Mouse (Mus musculus): ENCODE results near the gene Tstd3. TPM values are rescaled to one million over a fixed set of nuclear protein-coding genes. Genes with fewer than 3 reads are reported as not detected.

The Tstd3 gene
- polyA plus RNA-seq (2014; fragmentation: Illumina TruSeq; extraction: RNeasy Lipid Tissue Mini Kit (QIAGEN cat#74804); ENCODE audit: low read depth, low replicate concordance): 3.9 TPM

GRCm38 (mm10) chr4:21766863-21767304 is at the start of gene Tstd3, which contains the start of gene Usp45:
Gene Tstd3 (minus strand): TSS chr4:21767212.
Gene Usp45 (plus strand): TSS chr4:21767156.

DNA sequence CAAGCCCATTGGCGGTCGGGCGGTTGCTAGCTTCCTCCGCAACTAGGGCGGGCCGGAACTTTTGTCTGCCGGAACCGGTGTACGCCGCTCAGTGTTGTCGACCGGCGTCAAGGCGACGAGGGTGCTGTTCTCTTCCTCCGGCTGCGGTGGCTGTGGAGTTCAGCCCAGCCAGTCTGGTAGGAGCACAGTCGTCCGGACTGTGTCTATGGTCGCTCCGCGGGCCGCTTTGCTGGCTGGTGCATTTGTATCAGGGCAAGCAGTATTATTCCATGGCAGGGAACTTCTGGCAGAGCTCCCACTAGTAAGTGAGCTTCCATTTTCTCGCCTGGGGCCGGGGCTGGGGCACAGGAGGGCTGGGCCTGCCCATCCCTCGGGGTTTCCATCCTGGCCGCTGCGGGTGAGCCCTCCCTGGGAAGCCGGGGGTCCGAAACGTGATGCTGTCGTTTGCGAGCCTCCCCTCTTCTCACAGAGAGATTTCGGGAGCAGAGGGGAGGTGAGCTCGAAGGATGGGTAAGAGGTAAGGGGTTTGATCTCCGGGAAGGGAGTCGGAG is 39.3 kb downstream of the Tstd3 start, which contains the start of gene Ccnc:
Ccnc (plus strand) TSS at position 87 of the 551 bp plus-strand sequence.

Other genes with a start within 250 kb of the Tstd3 start
- gene Prdm13, start 81.2 kb downstream of the Tstd3 start, polyA plus RNA-seq (2014; fragmentation: Illumina TruSeq; extraction: RNeasy Lipid Tissue Mini Kit (QIAGEN cat#74804); ENCODE audit: low read depth, low replicate concordance): not detected
- 16.3 TPM for gene Ccnc, start 39.5 kb downstream of the Tstd3 start, polyA plus RNA-seq (2014; fragmentation: Illumina TruSeq; extraction: RNeasy Lipid Tissue Mini Kit (QIAGEN cat#74804); ENCODE audit: low read depth, low replicate concordance)
- gene Usp45, start 56 bp downstream of the Tstd3 start, polyA plus RNA-seq (2014; fragmentation: Illumina TruSeq; extraction: RNeasy Lipid Tissue Mini Kit (QIAGEN cat#74804); ENCODE audit: low read depth, low replicate concordance): 6.5 TPM
- 138 TPM for gene Pnisr, start 80.4 kb upstream of the Tstd3 start, polyA plus RNA-seq (2014; fragmentation: Illumina TruSeq; extraction: RNeasy Lipid Tissue Mini Kit (QIAGEN cat#74804); ENCODE audit: low read depth, low replicate concordance)
- 11.9 TPM for gene Coq3, start 112.5 kb upstream of the Tstd3 start, polyA plus RNA-seq (2014; fragmentation: Illumina TruSeq; extraction: RNeasy Lipid Tissue Mini Kit (QIAGEN cat#74804); ENCODE audit: low read depth, low replicate concordance)
- gene Faxc, start 164.1 kb upstream of the Tstd3 start, polyA plus RNA-seq (2014; fragmentation: Illumina TruSeq; extraction: RNeasy Lipid Tissue Mini Kit (QIAGEN cat#74804); ENCODE audit: low read depth, low replicate concordance): 0.92 TPM